ENCODE assay signal across 14 mouse cellular contexts in genomic region chr12:112632907-112633306, GRCm38 (mm10). TPM values are rescaled to one million over a fixed set of nuclear protein-coding genes. Genes with fewer than 3 reads are reported as not detected.
DNase-seq lines count a peak whose midpoint lies in the region; ATAC-seq and TF ChIP-seq lines count a peak whose summit lies in the region.
"Had no signal": no experiment of that assay in that cellular context is flagged by ENCODE, and none has a peak within 500 bp of the region (broad histone marks: within the 10 kb centered on the region; RNA-seq: fewer than 3 reads in every experiment).

No protein-coding gene starts in this region.

- H3K79me2 ChIP-seq in macrophage (ENCODE audit: inconsistent target), result no peaks in the 10 kb centered on the region

- TF ChIP-seq CTCF in bone marrow macrophage, adult 2 months (IDR thresholded peaks at IDR 0.05; ENCODE audit: low read depth, low read length), result no peak

- peaks cover 64% of the 10 kb centered on the region for H3K4me1 ChIP-seq in liver, embryonic 12.5 days
- peaks cover 44% of the 10 kb centered on the region for H3K4me1 ChIP-seq in liver, embryonic 11.5 days (replicated peaks; ENCODE audit: control insufficient read depth, insufficient read depth, low read length)
- peaks cover 42% of the 10 kb centered on the region for H3K4me1 ChIP-seq in bone marrow macrophage, adult 2 months (ENCODE audit: control insufficient read depth, insufficient read depth, low read length)
- peaks cover 6% of the 10 kb centered on the region for H3K4me1 ChIP-seq in forebrain, embryonic 15.5 days
- H3K4me1 ChIP-seq in kidney, embryonic 16.5 days (ENCODE audit: insufficient read depth, low read length), result peaks cover 28% of the 10 kb centered on the region

- 57% methylated on average over 5 of the region's 5 CpGs for WGBS in liver, embryonic 12.5 days (ENCODE audit: insufficient replicate concordance)
- 59% methylated on average over 5 of the region's 5 CpGs for WGBS in liver, embryonic 11.5 days
- WGBS in macrophage (ENCODE audit: missing documents), result 18% methylated on average over 5 of the region's 5 CpGs
- WGBS in forebrain, embryonic 15.5 days, result 89% methylated on average over 5 of the region's 5 CpGs
- 79% methylated on average over 5 of the region's 5 CpGs for WGBS in kidney, embryonic 16.5 days

- 0 out of 2 replicates have a peak overlapping the region, but pooled peaks have one; percentile 2 for H3K4me2 ChIP-seq in liver, embryonic 12.5 days
- H3K4me2 ChIP-seq in liver, embryonic 11.5 days, result no peak overlapping the region; the same call in 1 of the 2 replicates
- no peak overlapping the region for H3K4me2 ChIP-seq in forebrain, embryonic 15.5 days (replicated peaks)
- H3K4me2 ChIP-seq in kidney, embryonic 16.5 days (replicated peaks; ENCODE audit: low read depth, low read length), result no peak overlapping the region
- H3K4me2 ChIP-seq: lung, embryonic 14.5 days had no signal

- H3K27ac ChIP-seq in liver, embryonic 12.5 days, result no peak overlapping the region; the same call in 1 of the 2 replicates
- H3K27ac ChIP-seq in liver, embryonic 11.5 days (ENCODE audit: low read depth, low read length), result no peak overlapping the region
- peak overlapping the region; percentile 95 for H3K27ac ChIP-seq in bone marrow macrophage, adult 2 months (ENCODE audit: insufficient read depth, low read depth, low read length)
- peak overlapping the region; percentile 98 for H3K27ac ChIP-seq in macrophage
- H3K27ac ChIP-seq in forebrain, embryonic 15.5 days (replicated peaks), result no peak overlapping the region
- no peak overlapping the region for H3K27ac ChIP-seq in kidney, embryonic 16.5 days (ENCODE audit: low read length)
- H3K27ac ChIP-seq: embryonic facial prominence, embryonic 10.5 days had no signal

- no peak for ATAC-seq in liver, embryonic 12.5 days
- no peak for ATAC-seq in liver, embryonic 11.5 days (replicated peaks; ENCODE audit: low FRiP score)
- no peak for ATAC-seq in forebrain, embryonic 15.5 days (replicated peaks)
- no peak for ATAC-seq in kidney, embryonic 16.5 days (ENCODE audit: low FRiP score, low TSS enrichment)

- DNase-seq in liver, embryonic 11.5 days (ENCODE audit: low spot score), result no peak
- DNase-seq in B cell, adult 2 months, result peak; percentile 60
- DNase-seq: cerebellum, postnatal 14 days; heart, postnatal 14 days; midbrain, embryonic 14.5 days; right cerebral cortex, postnatal 4 days; thymus, adult 18-20 months had no signal

- H3K9me3 ChIP-seq in liver, embryonic 12.5 days (replicated peaks), result no peaks in the 10 kb centered on the region
- no peaks in the 10 kb centered on the region for H3K9me3 ChIP-seq in liver, embryonic 11.5 days (ENCODE audit: control insufficient read depth, low read length)
- no peaks in the 10 kb centered on the region for H3K9me3 ChIP-seq in forebrain, embryonic 15.5 days
- H3K9me3 ChIP-seq in kidney, embryonic 16.5 days (ENCODE audit: low read length), result no peaks in the 10 kb centered on the region
- H3K9me3 ChIP-seq: embryonic facial prominence, embryonic 10.5 days had no signal

- no peak overlapping the region for H3K9ac ChIP-seq in liver, embryonic 12.5 days
- H3K9ac ChIP-seq in liver, embryonic 11.5 days (ENCODE audit: low read depth, low read length), result no peak overlapping the region
- no peak overlapping the region for H3K9ac ChIP-seq in forebrain, embryonic 15.5 days (replicated peaks)
- no peak overlapping the region; the same call in 1 of the 2 replicates for H3K9ac ChIP-seq in kidney, embryonic 16.5 days (replicated peaks; ENCODE audit: low read length)
- H3K9ac ChIP-seq: lung, embryonic 14.5 days had no signal

- TF ChIP-seq POLR2A in bone marrow macrophage, adult 2 months (IDR thresholded peaks at IDR 0.05; ENCODE audit: borderline replicate concordance, low read depth, low read length), result no peak

- no peaks in the 10 kb centered on the region for H3K36me3 ChIP-seq in liver, embryonic 12.5 days
- no peaks in the 10 kb centered on the region for H3K36me3 ChIP-seq in liver, embryonic 11.5 days (ENCODE audit: control insufficient read depth, insufficient read depth, low read length)
- H3K36me3 ChIP-seq in macrophage (ENCODE audit: inconsistent target), result no peaks in the 10 kb centered on the region
- H3K36me3 ChIP-seq in forebrain, embryonic 15.5 days, result no peaks in the 10 kb centered on the region
- H3K36me3 ChIP-seq in kidney, embryonic 16.5 days (ENCODE audit: insufficient read depth, low read length), result no peaks in the 10 kb centered on the region
- H3K36me3 ChIP-seq: embryonic facial prominence, embryonic 10.5 days had no signal

- no peaks in the 10 kb centered on the region for H3K27me3 ChIP-seq in liver, embryonic 12.5 days (replicated peaks)
- H3K27me3 ChIP-seq in liver, embryonic 11.5 days (replicated peaks; ENCODE audit: control insufficient read depth, insufficient read depth, low read length), result no peaks in the 10 kb centered on the region
- no peaks in the 10 kb centered on the region for H3K27me3 ChIP-seq in forebrain, embryonic 15.5 days
- H3K27me3 ChIP-seq in kidney, embryonic 16.5 days (ENCODE audit: insufficient read depth, low read length), result no peaks in the 10 kb centered on the region

- H3K4me3 ChIP-seq in liver, embryonic 12.5 days, result no peak overlapping the region
- no peak overlapping the region for H3K4me3 ChIP-seq in liver, embryonic 11.5 days (ENCODE audit: low read depth, low read length)
- peak overlapping the region; percentile 60 for H3K4me3 ChIP-seq in bone marrow macrophage, adult 2 months (ENCODE audit: insufficient read depth, low read length)
- peak overlapping the region; percentile 24; the same call in 1 of the 2 replicates for H3K4me3 ChIP-seq in macrophage (ENCODE audit: inconsistent target)
- no peak overlapping the region for H3K4me3 ChIP-seq in forebrain, embryonic 15.5 days
- H3K4me3 ChIP-seq in kidney, embryonic 16.5 days (ENCODE audit: low read length), result no peak overlapping the region
- H3K4me3 ChIP-seq: embryonic facial prominence, embryonic 10.5 days had no signal

RNA-seq across cellular contexts. Expression of gene Siva1, which starts 11.6 kb away (rescaled TPM):
- 126 and 137 TPM in 2 replicates for polyA plus RNA-seq in liver, embryonic 12.5 days (2016; fragmentation: Nextera tagmentation; extraction: Ambion mirVana)
- 216 and 222 TPM in 2 replicates for polyA plus RNA-seq in liver, embryonic 11.5 days (2014; fragmentation: Nextera tagmentation; extraction: Ambion mirVana)
- polyA plus RNA-seq in bone marrow macrophage, adult 2 months (2012; ENCODE audit: insufficient read depth, insufficient read length, missing spikeins), result 34.9 and 52.4 TPM in 2 replicates
- total RNA-seq in macrophage (2018; cell fraction: chromatin; rRNA removed), result 10 to 100 TPM in 9 of 26 experiments, 1 to 10 TPM in 16, not detected in 1; 1.1 to 26.5 (median 6.5) TPM
- 10 to 100 TPM; 12.1 to 26.8 (median 20.1) TPM for total RNA-seq in macrophage (2018; cell fraction: cytosol; rRNA removed)
- total RNA-seq in macrophage (2018; cell fraction: nucleus; rRNA removed), result 10 to 100 TPM in 11 of 26 experiments, 1 to 10 TPM in 15; 2.3 to 45.8 (median 8.3) TPM
- polyA plus RNA-seq in macrophage (2018), result 5.6 to 43.8 TPM (median 19.5 TPM) in 3 replicates
- 77.2 and 91.2 TPM in 2 replicates for polyA plus RNA-seq in forebrain, embryonic 15.5 days (2015; fragmentation: Nextera tagmentation; extraction: Ambion mirVana)
- 273 and 296 TPM in 2 replicates for polyA plus RNA-seq in kidney, embryonic 16.5 days (2015; fragmentation: Nextera tagmentation; extraction: Ambion mirVana)

RNA-seq across cellular contexts. Expression of gene Adssl1, which starts 13.1 kb away (rescaled TPM):
- 5.2 and 5.6 TPM in 2 replicates for polyA plus RNA-seq in liver, embryonic 12.5 days (2016; fragmentation: Nextera tagmentation; extraction: Ambion mirVana)
- polyA plus RNA-seq in liver, embryonic 11.5 days (2014; fragmentation: Nextera tagmentation; extraction: Ambion mirVana), result 5.6 and 7.4 TPM in 2 replicates
- 33.2 and 38.5 TPM in 2 replicates for polyA plus RNA-seq in bone marrow macrophage, adult 2 months (2012; ENCODE audit: insufficient read depth, insufficient read length, missing spikeins)
- 10 to 100 TPM in 13 of 26 experiments, 1 to 10 TPM in 13; 2.6 to 59.5 (median 10.7) TPM for total RNA-seq in macrophage (2018; cell fraction: chromatin; rRNA removed)
- 10 to 100 TPM in 25 of 26 experiments, 1 to 10 TPM in 1; 9.8 to 60.0 (median 28.1) TPM for total RNA-seq in macrophage (2018; cell fraction: cytosol; rRNA removed)
- total RNA-seq in macrophage (2018; cell fraction: nucleus; rRNA removed), result 10 to 100 TPM in 14 of 26 experiments, 1 to 10 TPM in 12; 5.0 to 69.9 (median 11.8) TPM
- 33.0 to 157 TPM (median 71.6 TPM) in 3 replicates for polyA plus RNA-seq in macrophage (2018)
- 2.0 and 2.2 TPM in 2 replicates for polyA plus RNA-seq in forebrain, embryonic 15.5 days (2015; fragmentation: Nextera tagmentation; extraction: Ambion mirVana)
- polyA plus RNA-seq in kidney, embryonic 16.5 days (2015; fragmentation: Nextera tagmentation; extraction: Ambion mirVana), result 10.7 and 12.7 TPM in 2 replicates

RNA-seq across cellular contexts. Expression of gene Akt1, which starts 41.8 kb away (rescaled TPM):
- polyA plus RNA-seq in liver, embryonic 12.5 days (2016; fragmentation: Nextera tagmentation; extraction: Ambion mirVana), result 76.6 and 81.8 TPM in 2 replicates
- 54.9 and 62.9 TPM in 2 replicates for polyA plus RNA-seq in liver, embryonic 11.5 days (2014; fragmentation: Nextera tagmentation; extraction: Ambion mirVana)
- 169 and 176 TPM in 2 replicates for polyA plus RNA-seq in bone marrow macrophage, adult 2 months (2012; ENCODE audit: insufficient read depth, insufficient read length, missing spikeins)
- 100 to 1,000 TPM in 20 of 26 experiments, 10 to 100 TPM in 6; 46.0 to 331 (median 122) TPM for total RNA-seq in macrophage (2018; cell fraction: chromatin; rRNA removed)
- total RNA-seq in macrophage (2018; cell fraction: cytosol; rRNA removed), result 100 to 1,000 TPM in 25 of 26 experiments, 10 to 100 TPM in 1; 98.0 to 240 (median 160) TPM
- total RNA-seq in macrophage (2018; cell fraction: nucleus; rRNA removed), result 100 to 1,000 TPM in 16 of 26 experiments, 10 to 100 TPM in 10; 69.7 to 196 (median 103) TPM
- 174 to 203 TPM (median 184 TPM) in 3 replicates for polyA plus RNA-seq in macrophage (2018)
- polyA plus RNA-seq in forebrain, embryonic 15.5 days (2015; fragmentation: Nextera tagmentation; extraction: Ambion mirVana), result 79.1 and 147 TPM in 2 replicates
- 49.5 TPM in 2 replicates for polyA plus RNA-seq in kidney, embryonic 16.5 days (2015; fragmentation: Nextera tagmentation; extraction: Ambion mirVana)

RNA-seq across cellular contexts. Expression of gene Inf2, which starts 44.3 kb away (rescaled TPM):
- 2.2 and 2.7 TPM in 2 replicates for polyA plus RNA-seq in liver, embryonic 12.5 days (2016; fragmentation: Nextera tagmentation; extraction: Ambion mirVana)
- polyA plus RNA-seq in liver, embryonic 11.5 days (2014; fragmentation: Nextera tagmentation; extraction: Ambion mirVana), result 4.6 and 6.5 TPM in 2 replicates
- polyA plus RNA-seq in bone marrow macrophage, adult 2 months (2012; ENCODE audit: insufficient read depth, insufficient read length, missing spikeins), result 28.0 and 30.8 TPM in 2 replicates
- 100 to 1,000 TPM in 3 of 26 experiments, 10 to 100 TPM in 23; 10.2 to 397 (median 25.5) TPM for total RNA-seq in macrophage (2018; cell fraction: chromatin; rRNA removed)
- total RNA-seq in macrophage (2018; cell fraction: cytosol; rRNA removed), result 10 to 100 TPM in 12 of 26 experiments, 1 to 10 TPM in 14; 2.1 to 23.7 (median 7.4) TPM
- 10 to 100 TPM in 16 of 26 experiments, 1 to 10 TPM in 10; 4.2 to 93.0 (median 16.7) TPM for total RNA-seq in macrophage (2018; cell fraction: nucleus; rRNA removed)
- polyA plus RNA-seq in macrophage (2018), result 6.8 to 20.9 TPM (median 9.4 TPM) in 3 replicates
- polyA plus RNA-seq in forebrain, embryonic 15.5 days (2015; fragmentation: Nextera tagmentation; extraction: Ambion mirVana), result 3.0 and 3.9 TPM in 2 replicates
- 4.7 and 5.3 TPM in 2 replicates for polyA plus RNA-seq in kidney, embryonic 16.5 days (2015; fragmentation: Nextera tagmentation; extraction: Ambion mirVana)

RNA-seq across cellular contexts. Expression of gene Zbtb42, which starts 45.7 kb away (rescaled TPM):
- polyA plus RNA-seq in liver, embryonic 12.5 days (2016; fragmentation: Nextera tagmentation; extraction: Ambion mirVana), result 1.0 and 1.2 TPM in 2 replicates
- 0.96 and 1.7 TPM in 2 replicates for polyA plus RNA-seq in liver, embryonic 11.5 days (2014; fragmentation: Nextera tagmentation; extraction: Ambion mirVana)
- polyA plus RNA-seq in bone marrow macrophage, adult 2 months (2012; ENCODE audit: insufficient read depth, insufficient read length, missing spikeins), result 9.2 and 10.1 TPM in 2 replicates
- 1 to 10 TPM in 19 of 26 experiments, under 1 TPM in 6, not detected in 1; 0.33 to 9.8 (median 1.9) TPM for total RNA-seq in macrophage (2018; cell fraction: chromatin; rRNA removed)
- total RNA-seq in macrophage (2018; cell fraction: cytosol; rRNA removed), result 10 to 100 TPM in 1 of 26 experiments, 1 to 10 TPM in 25; 1.1 to 13.8 (median 3.6) TPM
- total RNA-seq in macrophage (2018; cell fraction: nucleus; rRNA removed), result 10 to 100 TPM in 2 of 26 experiments, 1 to 10 TPM in 24; 1.0 to 13.1 (median 3.1) TPM
- 3.2 to 4.7 TPM (median 3.5 TPM) in 3 replicates for polyA plus RNA-seq in macrophage (2018)
- polyA plus RNA-seq in forebrain, embryonic 15.5 days (2015; fragmentation: Nextera tagmentation; extraction: Ambion mirVana), result 0.98 TPM in 2 replicates
- 6.4 and 7.0 TPM in 2 replicates for polyA plus RNA-seq in kidney, embryonic 16.5 days (2015; fragmentation: Nextera tagmentation; extraction: Ambion mirVana)

Comparison
In these comparisons a context has a peak if more than half of its experiments do, and no peak if none do; other contexts are left out.
1. H3K27ac ChIP-seq: peak in bone marrow macrophage, adult 2 months (single experiment) and macrophage (single experiment); none in liver, embryonic 12.5 days (single experiment), liver, embryonic 11.5 days (single experiment), forebrain, embryonic 15.5 days (single experiment) and kidney, embryonic 16.5 days (single experiment).
2. H3K4me3 ChIP-seq: peak in bone marrow macrophage, adult 2 months (single experiment) and macrophage (single experiment); none in liver, embryonic 12.5 days (single experiment), liver, embryonic 11.5 days (single experiment), forebrain, embryonic 15.5 days (single experiment) and kidney, embryonic 16.5 days (single experiment).